Mouse (Mus musculus): ENCODE measurements around the gene Arhgef7. TPM values are rescaled to one million over a fixed set of nuclear protein-coding genes. Genes with fewer than 3 reads are reported as not detected.

Gene Arhgef7
- polyA plus RNA-seq, 1 experiment, result 27.4 TPM

GRCm38 (mm10) chr8:11806252-11806651, 78.7 kb downstream of the Arhgef7 start:
- Histone ChIP-seq H3K27ac (ENCODE audit: insufficient read depth, low read depth, low read length) (no peak overlapping the region), H3K4me1 (ENCODE audit: control insufficient read depth, insufficient read depth, insufficient read length, low read length) (no peaks in the 10 kb centered on the region), H3K36me3 (ENCODE audit: control insufficient read depth, insufficient read depth, low read length) (peaks cover 79% of the 10 kb centered on the region), H3K4me3 (ENCODE audit: low read depth, low read length) (no peak overlapping the region), H3K27me3 (ENCODE audit: control insufficient read depth, insufficient read depth, low read length) (no peaks in the 10 kb centered on the region)
- WGBS, result 81% methylated on average over 6 of the region's 6 CpGs
- TF ChIP-seq CTCF (IDR thresholded peaks at IDR 0.05; ENCODE audit: extremely low read depth, insufficient read length, insufficient replicate concordance, low read depth, low read length) (no peak), POLR2A (IDR thresholded peaks at IDR 0.05; ENCODE audit: low read depth, low read length) (no peak)

GRCm38 (mm10) chr8:11807361-11807760, 79.8 kb downstream of the Arhgef7 start:
- no peak overlapping the region for H3K4me3 ChIP-seq (ENCODE audit: low read depth, low read length)
- H3K27me3 ChIP-seq (ENCODE audit: control insufficient read depth, insufficient read depth, low read length), result no peaks in the 10 kb centered on the region
- H3K27ac ChIP-seq (ENCODE audit: insufficient read depth, low read depth, low read length), result no peak overlapping the region
- TF ChIP-seq POLR2A (IDR thresholded peaks at IDR 0.05; ENCODE audit: low read depth, low read length) (no peak), CTCF (IDR thresholded peaks at IDR 0.05; ENCODE audit: extremely low read depth, insufficient read length, insufficient replicate concordance, low read depth, low read length) (no peak)
- WGBS, result 95% methylated on average over 3 of the region's 3 CpGs
- H3K4me1 ChIP-seq (ENCODE audit: control insufficient read depth, insufficient read depth, insufficient read length, low read length), result no peaks in the 10 kb centered on the region
- peaks cover 73% of the 10 kb centered on the region for H3K36me3 ChIP-seq (ENCODE audit: control insufficient read depth, insufficient read depth, low read length)

GRCm38 (mm10) chr8:11808047-11808446, 80.5 kb downstream of the Arhgef7 start:
- no peaks in the 10 kb centered on the region for H3K4me1 ChIP-seq (ENCODE audit: control insufficient read depth, insufficient read depth, insufficient read length, low read length)
- peaks cover 68% of the 10 kb centered on the region for H3K36me3 ChIP-seq (ENCODE audit: control insufficient read depth, insufficient read depth, low read length)
- H3K4me3 ChIP-seq (ENCODE audit: low read depth, low read length), result no peak overlapping the region
- WGBS, result 94% methylated on average over 5 of the region's 5 CpGs
- no peak for TF ChIP-seq CTCF (IDR thresholded peaks at IDR 0.05; ENCODE audit: extremely low read depth, insufficient read length, insufficient replicate concordance, low read depth, low read length)
- TF ChIP-seq POLR2A (IDR thresholded peaks at IDR 0.05; ENCODE audit: low read depth, low read length), result no peak
- no peaks in the 10 kb centered on the region for H3K27me3 ChIP-seq (ENCODE audit: control insufficient read depth, insufficient read depth, low read length)
- H3K27ac ChIP-seq (ENCODE audit: insufficient read depth, low read depth, low read length), result no peak overlapping the region

- Histone ChIP-seq H3K27ac (ENCODE audit: insufficient read depth, low read depth, low read length) (no peak overlapping the region), H3K27me3 (ENCODE audit: control insufficient read depth, insufficient read depth, low read length) (no peaks in the 10 kb centered on the region), H3K4me1 (ENCODE audit: control insufficient read depth, insufficient read depth, insufficient read length, low read length) (peaks cover 3% of the 10 kb centered on the region; the same call in 1 of the 2 replicates), H3K36me3 (ENCODE audit: control insufficient read depth, insufficient read depth, low read length) (peaks cover 67% of the 10 kb centered on the region), H3K4me3 (ENCODE audit: low read depth, low read length) (no peak overlapping the region)
- TF ChIP-seq POLR2A (IDR thresholded peaks at IDR 0.05; ENCODE audit: low read depth, low read length) (no peak), CTCF (IDR thresholded peaks at IDR 0.05; ENCODE audit: extremely low read depth, insufficient read length, insufficient replicate concordance, low read depth, low read length) (no peak)
- WGBS, result 90% methylated on average over 5 of the region's 5 CpGs
Observed at GRCm38 (mm10) chr8:11810426-11810825, 82.9 kb downstream of the Arhgef7 start.

- H3K27me3 ChIP-seq (ENCODE audit: control insufficient read depth, insufficient read depth, low read length), result no peaks in the 10 kb centered on the region
- H3K36me3 ChIP-seq (ENCODE audit: control insufficient read depth, insufficient read depth, low read length), result peaks cover 62% of the 10 kb centered on the region
- TF ChIP-seq POLR2A (IDR thresholded peaks at IDR 0.05; ENCODE audit: low read depth, low read length), result no peak
- TF ChIP-seq CTCF (IDR thresholded peaks at IDR 0.05; ENCODE audit: extremely low read depth, insufficient read length, insufficient replicate concordance, low read depth, low read length), result no peak
- peak overlapping the region; percentile 13; the same call in 1 of the 2 replicates for H3K27ac ChIP-seq (ENCODE audit: insufficient read depth, low read depth, low read length)
- H3K4me1 ChIP-seq (ENCODE audit: control insufficient read depth, insufficient read depth, insufficient read length, low read length), result peaks cover 3% of the 10 kb centered on the region; the same call in 1 of the 2 replicates
- H3K4me3 ChIP-seq (ENCODE audit: low read depth, low read length), result no peak overlapping the region
- WGBS, result 34% methylated on average over 7 of the region's 7 CpGs
Observed at GRCm38 (mm10) chr8:11813801-11814200, 86.3 kb downstream of the Arhgef7 start.

GRCm38 (mm10) chr8:11815206-11815605, 87.7 kb downstream of the Arhgef7 start:
- Histone ChIP-seq H3K27me3 (ENCODE audit: control insufficient read depth, insufficient read depth, low read length) (no peaks in the 10 kb centered on the region), H3K4me3 (ENCODE audit: low read depth, low read length) (no peak overlapping the region), H3K4me1 (ENCODE audit: control insufficient read depth, insufficient read depth, insufficient read length, low read length) (peaks cover 3% of the 10 kb centered on the region; the same call in 1 of the 2 replicates), H3K36me3 (ENCODE audit: control insufficient read depth, insufficient read depth, low read length) (peaks cover 62% of the 10 kb centered on the region), H3K27ac (ENCODE audit: insufficient read depth, low read depth, low read length) (no peak overlapping the region)
- TF ChIP-seq POLR2A (IDR thresholded peaks at IDR 0.05; ENCODE audit: low read depth, low read length), result no peak
- no peak for TF ChIP-seq CTCF (IDR thresholded peaks at IDR 0.05; ENCODE audit: extremely low read depth, insufficient read length, insufficient replicate concordance, low read depth, low read length)
- WGBS, result 92% methylated on average over 7 of the region's 7 CpGs

GRCm38 (mm10) chr8:11820136-11820535, 92.6 kb downstream of the Arhgef7 start:
- H3K36me3 ChIP-seq (ENCODE audit: control insufficient read depth, insufficient read depth, low read length), result peaks cover 67% of the 10 kb centered on the region
- no peaks in the 10 kb centered on the region for H3K4me1 ChIP-seq (ENCODE audit: control insufficient read depth, insufficient read depth, insufficient read length, low read length)
- no peak overlapping the region for H3K4me3 ChIP-seq (ENCODE audit: low read depth, low read length)
- no peak overlapping the region for H3K27ac ChIP-seq (ENCODE audit: insufficient read depth, low read depth, low read length)
- 94% methylated on average over 5 of the region's 5 CpGs for WGBS
- no peaks in the 10 kb centered on the region for H3K27me3 ChIP-seq (ENCODE audit: control insufficient read depth, insufficient read depth, low read length)
- TF ChIP-seq POLR2A (IDR thresholded peaks at IDR 0.05; ENCODE audit: low read depth, low read length) (no peak), CTCF (IDR thresholded peaks at IDR 0.05; ENCODE audit: extremely low read depth, insufficient read length, insufficient replicate concordance, low read depth, low read length) (no peak)

All from small intestine, adult 2 months (tissue).